Mouse (Mus musculus) ES-Bruce4 (cell line): ENCODE data around the gene Arfgef3.

Experiments used
- CTCF ChIP-seq: IDR thresholded peaks from one replicate; pipeline ENCODE4 v1.8.1; 2011; ENCODE audit warnings: low read depth, low read length
- EP300 ChIP-seq: IDR thresholded peaks from 2 replicates; pipeline ENCODE4 v1.6.1; 2011; ENCODE audit warnings: low read depth, low read length; ENCODE audit not compliant: insufficient read depth
- POLR2A ChIP-seq: IDR thresholded peaks from one replicate; pipeline ENCODE4 v1.8.1; 2011; ENCODE audit warnings: low read length; ENCODE audit not compliant: insufficient read depth

DNA sequence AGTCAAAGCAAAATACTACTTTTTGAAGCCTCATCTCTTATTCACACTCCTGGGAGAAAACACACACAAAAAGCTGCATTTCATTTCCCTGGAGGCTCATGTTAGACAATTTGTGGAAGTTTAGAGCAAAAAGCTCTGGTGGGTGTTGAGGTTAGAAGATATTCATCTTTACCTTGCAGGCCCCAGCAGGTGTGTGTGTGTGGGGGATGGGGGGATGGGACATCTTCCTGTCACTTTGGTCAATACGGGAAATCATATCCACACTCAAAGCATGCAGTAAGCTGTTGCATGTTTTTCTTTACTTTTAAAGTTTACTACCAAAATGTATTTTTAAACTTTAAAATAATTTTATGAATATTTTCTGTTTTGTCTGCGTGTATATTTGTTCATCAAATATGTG, 79.7 kb downstream of the Arfgef3 start:
- TF ChIP-seq CTCF (no peak), POLR2A (no peak), EP300 (no peak)
